Mouse (Mus musculus): Measurements from ENCODE around the gene Zfp616. TPM values are rescaled to one million over a fixed set of nuclear protein-coding genes. Genes with fewer than 3 reads are reported as not detected.

The Zfp616 gene
- polyA plus RNA-seq, 1 experiment = not detected

- Histone ChIP-seq H3K36me3 (ENCODE audit: control insufficient read depth, insufficient read depth) (no peaks in the 10 kb centered on the region), H3K79me3 (ENCODE audit: low read depth) (no peaks in the 10 kb centered on the region), H3K79me2 (ENCODE audit: control insufficient read depth, insufficient read depth) (no peaks in the 10 kb centered on the region), H3K4me3 (ENCODE audit: insufficient read depth, poor library complexity, severe bottlenecking) (no peak within 1 kb of the TSS), H3ac (ENCODE audit: control insufficient read depth, insufficient read length, low read depth) (no peak within 1 kb of the TSS), H3K27me3 (ENCODE audit: control insufficient read depth, insufficient read depth, insufficient read length) (no peaks in the 10 kb centered on the region)
- TF ChIP-seq MAX (IDR thresholded peaks at IDR 0.05) = no peak
- no peak for TF ChIP-seq CTCF (IDR thresholded peaks at IDR 0.05; ENCODE audit: control insufficient read depth, insufficient read depth, insufficient read length)
- no peak for TF ChIP-seq USF1 (IDR thresholded peaks at IDR 0.05; ENCODE audit: low read depth)
- no peak for TF ChIP-seq MYOG (IDR thresholded peaks at IDR 0.05; ENCODE audit: control insufficient read depth, extremely low read depth, insufficient read length)
- TF ChIP-seq FOSL1 (IDR thresholded peaks at IDR 0.05; ENCODE audit: insufficient read depth, low read length, poor library complexity, severe bottlenecking) = no peak
- TF ChIP-seq CEBPB (IDR thresholded peaks at IDR 0.05; ENCODE audit: low read depth) = no peak
- TF ChIP-seq MYOD1 (IDR thresholded peaks at IDR 0.05; ENCODE audit: control insufficient read depth, insufficient read length, low read depth) = no peak
Measured at GRCm38 (mm10) chr11:74113412-74113811, 43.7 kb downstream of the Zfp616 start, which contains the start of gene Olfr401. Gene Olfr401 (plus strand): TSS chr11:74113712.

Other genes starting within 250 kb of the Zfp616 start
- not detected for gene Olfr393, start 218.5 kb upstream of the Zfp616 start, polyA plus RNA-seq (2012; fragmentation: generic; extraction: Trizol)
- not detected for gene Olfr394, start 179.2 kb upstream of the Zfp616 start, polyA plus RNA-seq (2012; fragmentation: generic; extraction: Trizol)
- not detected for gene Olfr395, start 160.7 kb upstream of the Zfp616 start, polyA plus RNA-seq (2012; fragmentation: generic; extraction: Trizol)
- not detected for gene Olfr23, start 133.3 kb upstream of the Zfp616 start, polyA plus RNA-seq (2012; fragmentation: generic; extraction: Trizol)
- not detected for gene Olfr397, start 109.1 kb upstream of the Zfp616 start, polyA plus RNA-seq (2012; fragmentation: generic; extraction: Trizol)
- gene Olfr398, start 79.5 kb upstream of the Zfp616 start, polyA plus RNA-seq (2012; fragmentation: generic; extraction: Trizol) = not detected
- not detected for gene Olfr139, start 13.4 kb upstream of the Zfp616 start, polyA plus RNA-seq (2012; fragmentation: generic; extraction: Trizol)
- not detected for gene Olfr399, start 13.3 kb upstream of the Zfp616 start, polyA plus RNA-seq (2012; fragmentation: generic; extraction: Trizol)
- not detected for gene Olfr401, start 43.8 kb downstream of the Zfp616 start, polyA plus RNA-seq (2012; fragmentation: generic; extraction: Trizol)
- not detected for gene Olfr402, start 83.6 kb downstream of the Zfp616 start, polyA plus RNA-seq (2012; fragmentation: generic; extraction: Trizol)
- gene Olfr403, start 116.3 kb downstream of the Zfp616 start, polyA plus RNA-seq (2012; fragmentation: generic; extraction: Trizol) = not detected
- not detected for gene Olfr43, start 141.4 kb downstream of the Zfp616 start, polyA plus RNA-seq (2012; fragmentation: generic; extraction: Trizol)
- not detected for gene Olfr406, start 189.9 kb downstream of the Zfp616 start, polyA plus RNA-seq (2012; fragmentation: generic; extraction: Trizol)
- gene Olfr59, start 213.8 kb downstream of the Zfp616 start, polyA plus RNA-seq (2012; fragmentation: generic; extraction: Trizol) = not detected